Mouse (Mus musculus) bone marrow macrophage, adult 2 months (primary cell): ENCODE data around the gene Pomt2.

ENCODE experiments used
- CTCF ChIP-seq: IDR thresholded peaks from 2 replicates; pipeline ENCODE4 v1.5.1; 2012; ENCODE audit warnings: low read depth, mild to moderate bottlenecking, low read length, moderate library complexity
- POLR2A ChIP-seq: IDR thresholded peaks from 2 replicates; pipeline ENCODE4 v1.6.1; 2012; ENCODE audit warnings: mild to moderate bottlenecking, low read depth, low read length, borderline replicate concordance

DNA sequence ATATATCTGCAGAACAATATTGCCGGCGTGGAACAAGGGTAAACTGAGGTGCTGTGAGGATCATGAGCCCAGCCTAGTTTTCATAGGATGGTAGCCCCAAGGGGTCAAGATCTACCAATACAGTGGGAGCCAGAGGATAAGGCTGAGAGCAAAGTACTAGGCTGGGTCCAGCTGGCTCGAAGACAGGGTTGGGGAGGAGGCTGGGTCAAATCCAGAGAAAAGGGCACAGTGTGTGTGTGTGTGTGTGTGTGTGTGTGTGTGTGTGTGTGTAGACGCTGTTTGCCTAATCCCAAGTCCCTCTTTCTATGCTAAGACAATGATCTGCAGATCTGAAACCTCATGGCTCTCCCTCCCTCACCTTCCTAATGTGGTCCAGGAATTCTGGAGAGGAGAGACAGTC, 47.4 kb downstream of the Pomt2 start:
- no peak for TF ChIP-seq CTCF
- no peak for TF ChIP-seq POLR2A
